Mouse (Mus musculus): Measurements from ENCODE around the gene Cep83.

DNA sequence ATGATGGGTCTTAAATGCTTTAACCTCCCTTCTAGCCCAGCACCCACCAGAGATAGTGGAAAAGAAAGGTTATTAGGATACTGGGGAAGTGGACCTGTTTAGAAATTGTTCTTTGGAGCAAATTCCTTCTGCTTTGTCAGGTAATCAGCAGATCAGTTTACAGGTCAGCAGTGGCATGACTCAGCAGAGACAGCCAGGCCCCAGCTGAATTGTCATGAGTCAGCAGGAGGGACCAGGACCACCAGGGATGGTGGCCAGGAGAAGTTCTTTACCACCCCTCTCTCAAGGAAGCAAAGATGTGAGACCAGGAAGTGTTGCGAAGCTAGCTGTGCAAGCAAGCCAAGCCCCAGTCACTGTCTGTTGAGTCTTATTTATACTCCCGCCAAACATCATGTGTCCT lies 18.2 kb downstream of the Cep83 start:
- TF ChIP-seq ZC3H11A (IDR thresholded peaks at IDR 0.05; ENCODE audit: borderline replicate concordance, low read depth, low read length) (no peak), CHD2 (IDR thresholded peaks at IDR 0.05; ENCODE audit: low read depth, low read length) (no peak)
